Mouse (Mus musculus): ENCODE measurements around the gene Rbp1. TPM values are rescaled to one million over a fixed set of nuclear protein-coding genes. Genes with fewer than 3 reads are reported as not detected.

Gene Rbp1
- polyA plus RNA-seq, 1 experiment = 6.2 TPM

DNA sequence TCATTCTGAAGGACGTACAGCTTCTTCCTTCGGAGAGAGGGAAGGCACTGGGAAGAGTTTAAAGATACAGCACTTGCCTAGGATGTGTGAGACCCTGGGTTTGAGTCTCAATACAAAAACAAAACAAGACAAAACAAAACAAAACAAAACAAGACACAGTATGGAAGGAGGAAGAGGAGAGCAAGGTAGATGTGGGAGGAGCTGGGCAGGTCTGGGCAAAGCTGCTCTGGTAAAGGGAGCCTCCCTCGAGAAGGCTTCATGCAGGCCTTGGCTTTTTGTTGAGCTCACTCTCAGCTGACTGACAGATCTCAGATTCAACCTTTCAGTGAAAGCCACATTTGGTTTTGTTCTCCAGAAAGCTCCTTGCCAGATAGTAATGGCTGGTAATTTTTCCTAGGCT is 63.1 kb downstream of the Rbp1 start, which contains the start of gene Rbp2:
TSS of gene Rbp2 (plus strand) at position 301 of the 400 bp plus-strand sequence.
- no peak within 1 kb of the TSS for H3K4me3 ChIP-seq (replicated peaks; ENCODE audit: insufficient read depth, low read depth, low read length)
- WGBS = 81% methylated on average over 3 of the region's 3 CpGs
- TF ChIP-seq CTCF (IDR thresholded peaks at IDR 0.05; ENCODE audit: borderline replicate concordance, insufficient read depth, low read depth, low read length) = no peak
- TF ChIP-seq POLR2A (IDR thresholded peaks at IDR 0.05; ENCODE audit: borderline replicate concordance, insufficient read depth, low read length) = no peak
- no peak within 1 kb of the TSS for H3K27ac ChIP-seq (ENCODE audit: insufficient read depth, low read length)
- DNase-seq = no peak
- H3K4me1 ChIP-seq (ENCODE audit: control insufficient read depth, insufficient read depth, low read length) = no peaks in the 10 kb centered on the region
- H3K27me3 ChIP-seq (ENCODE audit: control insufficient read depth, insufficient read depth, low read length) = no peaks in the 10 kb centered on the region

DNA sequence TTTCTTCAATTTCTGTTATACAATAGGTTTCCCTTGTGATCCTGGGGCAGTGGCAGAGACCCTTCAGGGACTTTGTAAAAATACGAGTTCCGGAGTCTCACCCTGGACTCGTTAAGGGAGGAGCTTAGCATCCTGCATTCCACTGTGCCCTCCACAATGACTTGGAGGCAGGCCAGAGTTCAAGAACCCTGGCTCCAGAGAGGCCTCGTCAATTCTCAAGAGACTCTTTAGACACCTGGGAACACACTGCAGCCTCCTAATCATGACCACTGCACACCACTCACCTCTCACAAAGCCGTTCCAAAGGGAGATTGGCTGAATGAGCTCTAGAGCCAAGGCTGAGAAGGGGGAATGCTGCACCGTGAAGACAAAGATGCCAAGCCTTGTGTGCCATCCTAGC is 64.5 kb downstream of the Rbp1 start:
- DNase-seq = no peak
- TF ChIP-seq POLR2A (IDR thresholded peaks at IDR 0.05; ENCODE audit: borderline replicate concordance, insufficient read depth, low read length) = no peak
- no peak for TF ChIP-seq CTCF (IDR thresholded peaks at IDR 0.05; ENCODE audit: borderline replicate concordance, insufficient read depth, low read depth, low read length)
- Histone ChIP-seq H3K4me3 (replicated peaks; ENCODE audit: insufficient read depth, low read depth, low read length) (no peak overlapping the region), H3K27ac (ENCODE audit: insufficient read depth, low read length) (no peak overlapping the region), H3K27me3 (ENCODE audit: control insufficient read depth, insufficient read depth, low read length) (no peaks in the 10 kb centered on the region), H3K4me1 (ENCODE audit: control insufficient read depth, insufficient read depth, low read length) (no peaks in the 10 kb centered on the region)
- WGBS = 53% methylated on average over 6 of the region's 6 CpGs

DNA sequence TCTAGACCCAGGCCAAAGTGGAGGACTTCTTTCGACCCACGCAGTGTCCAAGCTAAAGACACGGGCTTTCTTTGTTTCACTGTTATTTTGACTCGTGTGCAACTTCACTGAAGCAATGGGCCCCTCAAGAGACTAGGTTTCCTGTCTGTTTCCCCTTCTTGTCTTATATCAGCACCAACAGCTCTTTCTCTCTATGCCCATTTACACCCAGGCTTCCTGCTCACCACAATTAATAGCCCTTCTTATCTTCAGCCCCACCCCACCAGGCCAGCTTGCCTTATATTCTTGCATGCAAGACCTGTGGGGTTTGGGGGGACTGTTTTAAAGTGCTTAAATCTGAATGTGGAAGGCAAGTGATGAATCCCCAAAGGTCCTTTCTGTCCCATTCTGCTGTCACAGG is 66.8 kb downstream of the Rbp1 start:
- 90% methylated on average over 4 of the region's 4 CpGs for WGBS
- Histone ChIP-seq H3K4me3 (replicated peaks; ENCODE audit: insufficient read depth, low read depth, low read length) (no peak overlapping the region), H3K4me1 (ENCODE audit: control insufficient read depth, insufficient read depth, low read length) (no peaks in the 10 kb centered on the region), H3K27me3 (ENCODE audit: control insufficient read depth, insufficient read depth, low read length) (no peaks in the 10 kb centered on the region), H3K27ac (ENCODE audit: insufficient read depth, low read length) (no peak overlapping the region)
- TF ChIP-seq POLR2A (IDR thresholded peaks at IDR 0.05; ENCODE audit: borderline replicate concordance, insufficient read depth, low read length) = no peak
- TF ChIP-seq CTCF (IDR thresholded peaks at IDR 0.05; ENCODE audit: borderline replicate concordance, insufficient read depth, low read depth, low read length) = no peak
- no peak for DNase-seq

DNA sequence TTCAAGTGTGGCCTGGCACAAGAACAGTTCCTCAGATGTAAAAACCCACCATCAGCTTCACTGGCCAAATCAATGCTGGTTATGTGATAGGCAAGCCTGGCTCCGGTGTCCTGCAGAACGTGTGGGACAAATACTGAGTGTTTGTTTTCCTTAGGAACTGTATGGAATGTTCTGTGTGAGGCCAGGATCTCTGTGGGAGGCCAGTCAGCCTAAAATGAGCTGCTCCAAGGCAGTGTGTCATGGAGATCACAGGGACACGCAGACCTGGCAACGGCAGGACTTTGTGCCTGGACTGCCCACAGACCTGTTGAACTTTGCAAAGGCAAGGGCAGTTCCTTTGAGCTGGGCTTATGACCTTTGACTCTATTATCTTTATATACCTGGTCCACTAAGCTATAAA is 67.4 kb downstream of the Rbp1 start:
- no peaks in the 10 kb centered on the region for H3K27me3 ChIP-seq (ENCODE audit: control insufficient read depth, insufficient read depth, low read length)
- 20% methylated on average over 4 of the region's 4 CpGs for WGBS
- no peak overlapping the region for H3K4me3 ChIP-seq (replicated peaks; ENCODE audit: insufficient read depth, low read depth, low read length)
- H3K27ac ChIP-seq (ENCODE audit: insufficient read depth, low read length) = no peak overlapping the region
- DNase-seq = no peak
- no peak for TF ChIP-seq POLR2A (IDR thresholded peaks at IDR 0.05; ENCODE audit: borderline replicate concordance, insufficient read depth, low read length)
- no peak for TF ChIP-seq CTCF (IDR thresholded peaks at IDR 0.05; ENCODE audit: borderline replicate concordance, insufficient read depth, low read depth, low read length)
- H3K4me1 ChIP-seq (ENCODE audit: control insufficient read depth, insufficient read depth, low read length) = no peaks in the 10 kb centered on the region

DNA sequence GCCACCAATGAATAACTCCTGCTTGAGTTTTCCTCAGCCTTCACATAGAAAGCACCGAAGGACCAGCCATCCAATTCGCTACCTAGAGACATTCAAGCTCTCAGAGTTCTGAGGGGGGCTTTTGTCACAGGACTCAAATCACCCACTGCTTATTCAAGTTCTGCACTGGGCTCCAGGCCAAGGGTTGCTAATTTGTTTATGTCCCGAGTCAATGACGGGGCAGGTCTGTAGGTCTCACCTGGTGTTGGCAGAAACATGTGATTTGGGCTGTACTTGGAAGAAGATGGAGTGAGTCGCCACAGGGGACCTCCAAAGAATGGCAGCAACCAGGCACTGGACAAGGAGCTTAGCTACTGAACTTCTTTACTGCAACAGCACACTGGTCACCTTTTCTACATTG is 68.3 kb downstream of the Rbp1 start:
- TF ChIP-seq POLR2A (IDR thresholded peaks at IDR 0.05; ENCODE audit: borderline replicate concordance, insufficient read depth, low read length) (no peak), CTCF (IDR thresholded peaks at IDR 0.05; ENCODE audit: borderline replicate concordance, insufficient read depth, low read depth, low read length) (no peak)
- Histone ChIP-seq H3K27me3 (ENCODE audit: control insufficient read depth, insufficient read depth, low read length) (no peaks in the 10 kb centered on the region), H3K4me3 (replicated peaks; ENCODE audit: insufficient read depth, low read depth, low read length) (no peak overlapping the region), H3K4me1 (ENCODE audit: control insufficient read depth, insufficient read depth, low read length) (no peaks in the 10 kb centered on the region), H3K27ac (ENCODE audit: insufficient read depth, low read length) (no peak overlapping the region)
- DNase-seq = no peak
- WGBS = 57% methylated on average over 5 of the region's 5 CpGs

DNA sequence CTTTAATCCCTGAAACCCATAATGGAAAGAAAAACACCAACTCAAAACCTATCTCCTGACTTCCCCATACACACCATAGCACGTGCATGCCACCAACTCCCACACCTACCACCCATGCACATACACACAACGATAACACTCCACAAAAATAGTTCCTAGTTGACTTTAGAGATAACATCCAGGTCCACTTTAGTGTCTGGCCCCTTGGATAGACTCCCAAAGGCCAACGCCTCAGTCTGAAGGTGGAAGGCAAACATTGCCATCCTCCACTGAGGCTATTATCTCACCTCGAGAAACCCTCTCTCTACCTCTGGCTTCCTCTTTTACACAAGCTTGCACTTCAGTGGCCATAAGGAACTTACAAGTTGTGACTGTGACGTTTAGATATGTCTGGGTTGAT is 69.5 kb downstream of the Rbp1 start:
- TF ChIP-seq POLR2A (IDR thresholded peaks at IDR 0.05; ENCODE audit: borderline replicate concordance, insufficient read depth, low read length) (no peak), CTCF (IDR thresholded peaks at IDR 0.05; ENCODE audit: borderline replicate concordance, insufficient read depth, low read depth, low read length) (no peak)
- DNase-seq = no peak
- no peak overlapping the region for H3K4me3 ChIP-seq (replicated peaks; ENCODE audit: insufficient read depth, low read depth, low read length)
- H3K27me3 ChIP-seq (ENCODE audit: control insufficient read depth, insufficient read depth, low read length) = no peaks in the 10 kb centered on the region
- no peak overlapping the region for H3K27ac ChIP-seq (ENCODE audit: insufficient read depth, low read length)
- no peaks in the 10 kb centered on the region for H3K4me1 ChIP-seq (ENCODE audit: control insufficient read depth, insufficient read depth, low read length)
- WGBS = 86% methylated on average over 5 of the region's 5 CpGs

DNA sequence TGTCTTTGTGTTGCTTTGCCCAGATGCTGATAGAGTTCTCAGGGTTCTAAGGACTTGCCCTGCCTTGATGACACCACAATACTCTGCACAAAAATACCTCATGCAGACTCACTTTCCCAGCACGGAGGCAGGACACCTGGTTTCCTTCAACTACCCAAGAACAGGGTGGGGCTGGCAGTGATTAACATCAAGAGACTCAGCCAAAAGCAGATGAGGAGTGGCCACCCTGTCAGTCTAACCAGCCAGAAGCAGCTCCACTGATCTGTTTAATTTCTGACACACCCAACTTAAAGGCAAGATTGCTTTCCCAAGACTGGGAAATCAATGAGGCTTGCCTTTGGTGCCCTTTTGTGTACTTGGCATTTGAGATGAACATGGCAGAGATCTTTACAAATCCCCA is 70.1 kb downstream of the Rbp1 start:
- Histone ChIP-seq H3K4me3 (replicated peaks; ENCODE audit: insufficient read depth, low read depth, low read length) (no peak overlapping the region), H3K4me1 (ENCODE audit: control insufficient read depth, insufficient read depth, low read length) (no peaks in the 10 kb centered on the region), H3K27ac (ENCODE audit: insufficient read depth, low read length) (no peak overlapping the region), H3K27me3 (ENCODE audit: control insufficient read depth, insufficient read depth, low read length) (no peaks in the 10 kb centered on the region)
- WGBS = 79% methylated on average over 1 of the region's 1 CpGs
- no peak for DNase-seq
- TF ChIP-seq POLR2A (IDR thresholded peaks at IDR 0.05; ENCODE audit: borderline replicate concordance, insufficient read depth, low read length) = no peak
- no peak for TF ChIP-seq CTCF (IDR thresholded peaks at IDR 0.05; ENCODE audit: borderline replicate concordance, insufficient read depth, low read depth, low read length)

Other genes starting within 250 kb of the Rbp1 start
- gene Nmnat3, start 135.5 kb upstream of the Rbp1 start, polyA plus RNA-seq (2012; rRNA removed) = 1.7 and 2.3 TPM in 2 replicates
- gene Rbp2, start 63.2 kb downstream of the Rbp1 start, polyA plus RNA-seq (2012; rRNA removed) = 0.29 TPM in 1 of 2 replicates, not detected in the other
- gene Copb2, start 140.8 kb downstream of the Rbp1 start, polyA plus RNA-seq (2012; rRNA removed) = 68.9 and 69.6 TPM in 2 replicates
- 31.5 and 32.1 TPM in 2 replicates for gene Mrps22, start 178.7 kb downstream of the Rbp1 start, polyA plus RNA-seq (2012; rRNA removed)